Mouse (Mus musculus): ENCODE measurements around the gene Npepps. TPM values are rescaled to one million over a fixed set of nuclear protein-coding genes. Genes with fewer than 3 reads are reported as not detected.

Npepps gene
- polyA plus RNA-seq, 1 experiment, result 102 TPM

DNA sequence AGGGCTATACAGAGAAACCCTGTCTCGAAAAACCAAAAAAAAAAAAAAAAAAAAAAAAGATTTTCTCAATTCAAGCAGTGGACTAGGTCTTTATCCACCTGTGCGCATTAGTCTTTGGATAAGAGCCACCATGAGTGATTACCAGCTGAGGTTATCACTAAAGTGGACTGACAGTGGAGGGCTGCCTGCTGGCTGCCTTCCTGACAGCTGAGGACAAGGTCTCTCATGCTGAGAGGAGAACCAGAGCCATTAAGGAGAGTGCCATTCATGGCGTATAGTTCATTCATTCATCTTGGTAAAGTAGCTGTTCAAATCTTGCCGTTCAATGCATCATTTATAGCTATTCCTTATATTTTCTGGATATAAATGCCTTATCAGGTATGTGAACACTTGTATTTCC lies 16.1 kb upstream of the Npepps start:
- Histone ChIP-seq H3K27ac (ENCODE audit: insufficient read depth, low read depth, low read length) (no peak overlapping the region), H3K4me3 (ENCODE audit: insufficient read depth, low read length) (no peak overlapping the region), H3K4me1 (ENCODE audit: control insufficient read depth, insufficient read depth, low read length) (no peaks in the 10 kb centered on the region)
- no peak for TF ChIP-seq POLR2A (IDR thresholded peaks at IDR 0.05; ENCODE audit: borderline replicate concordance, low read depth, low read length)
- no peak for TF ChIP-seq CTCF (IDR thresholded peaks at IDR 0.05; ENCODE audit: low read depth, low read length)

DNA sequence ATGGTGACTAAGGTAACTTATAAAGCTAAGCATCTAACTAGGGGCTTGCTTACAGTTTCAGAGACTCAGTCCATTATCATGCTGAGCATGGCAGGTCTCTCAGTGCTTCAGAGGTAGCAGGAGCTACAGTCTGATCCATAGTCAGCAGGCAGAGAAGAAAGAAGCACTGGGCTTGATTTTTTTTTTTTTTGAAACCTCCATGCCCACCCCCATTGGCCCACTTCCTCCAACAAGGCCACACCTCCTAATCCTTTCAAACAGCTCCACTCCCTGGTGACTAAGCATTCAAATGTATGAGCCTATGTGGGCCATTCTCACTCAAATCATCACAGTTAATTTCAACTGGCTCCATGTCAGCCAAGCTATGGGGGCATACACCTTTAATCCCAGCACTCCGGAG lies 12.3 kb upstream of the Npepps start:
- no peak for TF ChIP-seq CTCF (IDR thresholded peaks at IDR 0.05; ENCODE audit: low read depth, low read length)
- TF ChIP-seq POLR2A (IDR thresholded peaks at IDR 0.05; ENCODE audit: borderline replicate concordance, low read depth, low read length), result no peak
- H3K4me3 ChIP-seq (ENCODE audit: insufficient read depth, low read length), result no peak overlapping the region
- no peak overlapping the region for H3K27ac ChIP-seq (ENCODE audit: insufficient read depth, low read depth, low read length)
- no peaks in the 10 kb centered on the region for H3K4me1 ChIP-seq (ENCODE audit: control insufficient read depth, insufficient read depth, low read length)

DNA sequence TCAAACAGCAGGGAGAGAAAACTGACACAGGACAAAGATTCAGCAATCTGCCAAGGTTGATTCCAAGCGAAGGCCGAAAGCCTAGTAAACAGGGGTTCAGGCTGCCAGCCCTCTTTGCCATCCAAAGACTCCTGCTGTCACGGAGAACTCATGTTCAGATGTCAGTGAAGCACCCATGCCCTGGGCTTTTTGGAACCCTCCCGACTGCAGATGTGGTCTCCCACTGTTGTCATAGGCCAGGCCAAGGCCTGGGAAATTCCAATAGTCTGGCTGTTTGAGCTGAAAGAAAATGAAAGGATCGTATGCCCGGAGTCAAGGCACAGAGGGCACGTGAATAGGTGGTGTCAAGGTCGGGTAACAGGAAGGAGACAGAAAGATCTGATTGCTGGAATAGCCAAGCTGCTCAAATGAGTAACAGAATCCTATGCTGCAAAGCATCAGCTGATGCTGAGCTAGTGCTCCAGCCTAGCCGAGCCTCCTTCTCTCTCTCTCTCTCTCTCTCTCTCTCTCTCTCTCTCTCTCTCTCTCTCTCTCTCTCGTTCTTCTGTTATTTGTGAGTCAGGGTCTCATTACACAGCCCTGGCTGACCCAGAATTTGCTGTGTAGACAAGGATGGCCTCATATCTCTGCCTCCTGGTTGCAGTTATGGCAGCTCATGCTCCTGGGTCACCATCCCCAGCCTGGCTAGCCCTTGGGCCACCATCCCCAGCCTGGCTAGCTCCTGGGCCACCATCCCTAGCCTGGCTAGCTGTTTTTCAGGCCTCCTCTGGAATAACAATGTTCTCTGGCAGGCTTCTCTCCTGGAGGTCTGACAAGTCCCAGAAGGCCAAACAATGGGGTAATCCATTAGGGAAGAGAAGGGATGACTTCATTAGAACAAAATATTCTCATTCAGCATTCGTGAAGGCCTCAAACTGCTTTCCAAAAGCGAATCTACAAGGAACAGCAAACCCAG lies 9.1 kb upstream of the Npepps start:
- TF ChIP-seq POLR2A (IDR thresholded peaks at IDR 0.05; ENCODE audit: borderline replicate concordance, low read depth, low read length) (no peak), CTCF (IDR thresholded peaks at IDR 0.05; ENCODE audit: low read depth, low read length) (no peak)
- Histone ChIP-seq H3K4me3 (ENCODE audit: insufficient read depth, low read length) (no peak overlapping the region), H3K4me1 (ENCODE audit: control insufficient read depth, insufficient read depth, low read length) (no peaks in the 10 kb centered on the region), H3K27ac (ENCODE audit: insufficient read depth, low read depth, low read length) (no peak overlapping the region)

DNA sequence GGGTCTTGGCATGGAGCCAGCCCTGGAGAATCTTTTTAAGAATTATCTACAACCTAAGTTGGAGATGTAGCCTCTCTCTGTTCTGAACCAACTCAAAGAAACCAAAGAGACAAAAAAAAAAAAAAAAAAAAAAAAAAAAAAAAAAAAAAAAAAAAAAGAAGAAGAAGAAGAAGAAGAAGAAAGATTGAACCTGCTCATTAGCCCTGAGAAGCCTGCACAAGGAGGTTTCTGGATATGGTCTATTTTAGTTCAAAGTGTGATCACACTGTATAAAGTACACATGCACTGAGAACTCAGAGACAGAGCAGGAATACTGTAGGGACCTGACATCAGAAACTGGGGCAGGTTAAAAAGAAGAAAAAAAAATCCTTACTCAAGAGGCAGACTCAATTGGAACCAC lies 7.2 kb upstream of the Npepps start:
- Histone ChIP-seq H3K4me1 (ENCODE audit: control insufficient read depth, insufficient read depth, low read length) (no peaks in the 10 kb centered on the region), H3K27ac (ENCODE audit: insufficient read depth, low read depth, low read length) (no peak overlapping the region), H3K4me3 (ENCODE audit: insufficient read depth, low read length) (no peak overlapping the region)
- TF ChIP-seq POLR2A (IDR thresholded peaks at IDR 0.05; ENCODE audit: borderline replicate concordance, low read depth, low read length) (no peak), CTCF (IDR thresholded peaks at IDR 0.05; ENCODE audit: low read depth, low read length) (no peak)

DNA sequence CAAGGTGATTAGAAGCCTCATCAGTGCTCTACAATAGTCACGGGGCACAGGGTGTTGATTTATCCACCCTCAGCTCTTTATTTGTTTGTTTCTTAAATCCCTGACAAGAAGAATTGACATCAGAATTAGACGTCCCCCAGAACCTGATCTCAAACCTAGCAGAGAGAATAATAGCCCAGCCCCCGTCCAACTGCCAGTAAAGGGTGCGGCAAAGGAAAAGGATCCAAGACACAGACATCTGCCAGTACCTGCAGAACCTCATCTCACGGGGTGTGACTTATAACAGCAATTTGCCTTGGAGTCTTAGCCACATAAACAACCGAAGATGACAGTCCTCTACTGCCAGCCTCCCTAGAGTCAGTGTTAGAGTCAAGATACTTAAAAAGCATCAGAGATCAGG lies 6.5 kb upstream of the Npepps start:
- Histone ChIP-seq H3K4me3 (ENCODE audit: insufficient read depth, low read length) (no peak overlapping the region), H3K27ac (ENCODE audit: insufficient read depth, low read depth, low read length) (no peak overlapping the region), H3K4me1 (ENCODE audit: control insufficient read depth, insufficient read depth, low read length) (no peaks in the 10 kb centered on the region)
- TF ChIP-seq CTCF (IDR thresholded peaks at IDR 0.05; ENCODE audit: low read depth, low read length) (no peak), POLR2A (IDR thresholded peaks at IDR 0.05; ENCODE audit: borderline replicate concordance, low read depth, low read length) (no peak)

DNA sequence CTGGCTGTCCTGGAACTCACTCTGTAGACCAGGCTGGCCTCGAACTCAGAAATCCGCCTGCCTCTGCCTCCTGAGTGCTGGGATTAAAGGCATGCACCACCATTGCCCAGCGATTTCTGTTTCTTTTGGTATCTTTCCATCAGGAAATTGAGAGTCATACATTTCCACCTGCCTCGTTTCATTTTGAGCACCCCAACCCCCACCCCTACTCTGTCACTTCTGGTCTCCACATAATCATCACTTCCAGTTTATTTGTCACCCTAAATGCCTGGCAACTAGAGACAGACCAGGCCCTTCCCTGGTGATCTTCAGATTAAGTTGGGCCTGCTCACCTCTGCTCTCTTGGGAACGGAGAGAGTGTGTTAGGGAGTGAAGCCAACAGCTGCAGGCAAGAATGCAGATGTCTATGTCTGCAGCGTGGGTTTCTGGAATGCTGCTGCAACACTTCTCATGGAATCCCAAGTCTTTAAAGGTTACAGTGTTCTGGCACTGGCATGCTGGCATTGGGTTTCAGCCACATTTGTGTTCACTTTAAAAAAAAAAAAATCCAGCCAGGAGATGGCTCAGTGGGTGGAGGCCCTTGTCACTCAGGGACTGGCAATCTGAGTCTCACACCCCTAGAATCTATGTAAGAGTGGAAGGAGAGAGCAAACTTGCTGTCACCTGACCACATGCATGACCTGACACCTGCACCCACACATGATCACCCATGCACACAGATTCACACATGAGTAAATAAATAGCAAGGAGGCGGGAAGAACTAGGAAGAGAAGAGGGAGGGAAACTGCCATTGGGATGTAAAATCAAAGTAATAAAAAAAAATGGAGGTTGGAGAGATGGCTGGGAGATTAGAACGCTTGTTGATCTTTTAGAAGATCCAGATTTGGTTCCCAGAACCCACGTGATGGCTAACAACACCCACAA lies 5.7 kb upstream of the Npepps start:
- TF ChIP-seq POLR2A (IDR thresholded peaks at IDR 0.05; ENCODE audit: borderline replicate concordance, low read depth, low read length), result no peak
- TF ChIP-seq CTCF (IDR thresholded peaks at IDR 0.05; ENCODE audit: low read depth, low read length), result no peak
- Histone ChIP-seq H3K4me1 (ENCODE audit: control insufficient read depth, insufficient read depth, low read length) (peaks cover under 1% of the 10 kb centered on the region), H3K4me3 (ENCODE audit: insufficient read depth, low read length) (no peak overlapping the region), H3K27ac (ENCODE audit: insufficient read depth, low read depth, low read length) (no peak overlapping the region)

DNA sequence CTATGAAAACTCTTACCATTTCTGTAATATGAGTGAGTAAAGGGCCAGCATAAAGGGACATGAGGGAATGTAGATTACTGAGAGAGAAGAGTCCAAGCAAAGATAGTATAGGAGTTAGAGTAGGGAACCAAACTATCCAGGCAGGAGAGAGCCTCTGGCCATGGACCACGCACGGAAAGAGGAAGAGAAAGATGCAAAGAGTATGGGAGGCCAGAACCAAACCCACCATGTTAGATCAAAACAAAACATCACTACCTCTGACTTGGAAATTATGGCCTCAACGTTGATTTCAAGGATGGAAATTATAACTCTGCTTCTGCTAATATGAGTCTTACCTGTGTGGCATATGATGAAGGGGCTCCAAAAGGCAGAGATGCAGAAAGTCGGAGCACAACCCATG lies 4.4 kb upstream of the Npepps start:
- Histone ChIP-seq H3K4me1 (ENCODE audit: control insufficient read depth, insufficient read depth, low read length) (peaks cover 4% of the 10 kb centered on the region), H3K4me3 (ENCODE audit: insufficient read depth, low read length) (no peak overlapping the region), H3K27ac (ENCODE audit: insufficient read depth, low read depth, low read length) (no peak overlapping the region)
- TF ChIP-seq CTCF (IDR thresholded peaks at IDR 0.05; ENCODE audit: low read depth, low read length), result no peak
- TF ChIP-seq POLR2A (IDR thresholded peaks at IDR 0.05; ENCODE audit: borderline replicate concordance, low read depth, low read length), result no peak

DNA sequence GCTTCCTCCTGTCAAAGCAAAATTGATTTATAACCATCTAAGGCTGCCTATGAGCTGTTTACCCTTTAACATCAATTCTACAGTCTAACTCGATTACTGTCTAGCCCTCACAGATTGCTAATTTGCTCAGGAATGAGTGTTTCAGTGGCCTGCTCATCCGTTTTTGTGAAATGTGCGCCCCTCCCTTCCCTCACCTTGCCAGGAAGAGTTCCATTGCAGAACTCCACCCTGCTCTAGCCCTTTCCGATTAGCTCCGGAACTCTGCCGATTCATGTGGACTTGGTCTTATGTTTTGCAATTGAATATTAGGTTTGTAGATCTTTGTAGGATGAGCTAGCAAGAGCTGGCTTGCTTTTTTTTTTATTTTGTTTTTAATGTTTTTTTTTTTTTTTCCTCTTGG lies 1.7 kb upstream of the Npepps start:
- TF ChIP-seq CTCF (IDR thresholded peaks at IDR 0.05; ENCODE audit: low read depth, low read length), result no peak
- no peak for TF ChIP-seq POLR2A (IDR thresholded peaks at IDR 0.05; ENCODE audit: borderline replicate concordance, low read depth, low read length)
- Histone ChIP-seq H3K4me3 (ENCODE audit: insufficient read depth, low read length) (no peak overlapping the region), H3K4me1 (ENCODE audit: control insufficient read depth, insufficient read depth, low read length) (peaks cover 10% of the 10 kb centered on the region), H3K27ac (ENCODE audit: insufficient read depth, low read depth, low read length) (no peak overlapping the region)

DNA sequence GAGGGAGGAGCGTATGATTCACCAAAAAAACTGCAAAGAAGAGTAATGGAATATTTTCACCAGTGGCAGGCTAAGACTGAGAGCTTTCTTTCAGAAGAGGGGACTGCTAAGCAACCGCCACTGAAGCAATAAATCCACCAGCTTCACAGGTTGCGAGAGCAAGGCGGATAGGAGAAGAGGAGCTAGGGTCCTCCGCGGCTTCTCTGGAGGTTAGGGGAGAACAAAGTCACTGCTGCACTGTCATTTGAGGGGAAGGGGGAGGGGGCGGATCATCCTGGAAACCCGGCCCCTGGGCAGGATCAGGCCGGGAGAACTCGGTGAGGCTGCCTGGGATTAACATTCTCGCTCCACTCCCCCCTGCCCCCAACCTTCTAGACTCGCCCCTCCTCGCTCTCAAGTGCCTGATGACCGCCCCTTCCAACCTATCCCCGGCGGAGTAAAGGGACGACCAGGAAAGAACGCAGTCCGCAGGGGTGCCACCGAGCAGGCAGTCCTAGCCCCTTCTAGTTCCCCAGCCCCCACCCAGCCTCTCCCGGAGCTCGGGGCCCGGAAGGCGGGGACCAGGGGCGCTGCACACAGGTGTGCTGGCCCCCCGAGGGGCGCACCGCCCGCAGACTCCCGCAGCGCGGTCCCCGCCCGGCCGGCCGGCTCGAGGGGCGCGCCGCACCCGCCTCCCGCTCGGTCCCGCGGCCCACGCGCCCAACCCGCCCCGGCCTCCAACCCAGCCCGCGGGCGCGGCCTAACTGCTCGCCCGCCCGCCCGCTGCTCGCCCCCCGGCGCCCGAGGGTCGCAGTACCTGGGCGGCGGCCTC lies 828 bp downstream of the Npepps start:
- Histone ChIP-seq H3K4me3 (ENCODE audit: insufficient read depth, low read length) (peak overlapping the region; percentile 99), H3K27ac (ENCODE audit: insufficient read depth, low read depth, low read length) (peak overlapping the region; percentile 87), H3K4me1 (ENCODE audit: control insufficient read depth, insufficient read depth, low read length) (peaks cover 19% of the 10 kb centered on the region)
- TF ChIP-seq POLR2A (IDR thresholded peaks at IDR 0.05; ENCODE audit: borderline replicate concordance, low read depth, low read length) (no peak), CTCF (IDR thresholded peaks at IDR 0.05; ENCODE audit: low read depth, low read length) (no peak)

Data from bone marrow macrophage, adult 2 months (primary cell).